Mouse (Mus musculus): ENCODE data around the gene Vti1a.

Gene Vti1a

DNA sequence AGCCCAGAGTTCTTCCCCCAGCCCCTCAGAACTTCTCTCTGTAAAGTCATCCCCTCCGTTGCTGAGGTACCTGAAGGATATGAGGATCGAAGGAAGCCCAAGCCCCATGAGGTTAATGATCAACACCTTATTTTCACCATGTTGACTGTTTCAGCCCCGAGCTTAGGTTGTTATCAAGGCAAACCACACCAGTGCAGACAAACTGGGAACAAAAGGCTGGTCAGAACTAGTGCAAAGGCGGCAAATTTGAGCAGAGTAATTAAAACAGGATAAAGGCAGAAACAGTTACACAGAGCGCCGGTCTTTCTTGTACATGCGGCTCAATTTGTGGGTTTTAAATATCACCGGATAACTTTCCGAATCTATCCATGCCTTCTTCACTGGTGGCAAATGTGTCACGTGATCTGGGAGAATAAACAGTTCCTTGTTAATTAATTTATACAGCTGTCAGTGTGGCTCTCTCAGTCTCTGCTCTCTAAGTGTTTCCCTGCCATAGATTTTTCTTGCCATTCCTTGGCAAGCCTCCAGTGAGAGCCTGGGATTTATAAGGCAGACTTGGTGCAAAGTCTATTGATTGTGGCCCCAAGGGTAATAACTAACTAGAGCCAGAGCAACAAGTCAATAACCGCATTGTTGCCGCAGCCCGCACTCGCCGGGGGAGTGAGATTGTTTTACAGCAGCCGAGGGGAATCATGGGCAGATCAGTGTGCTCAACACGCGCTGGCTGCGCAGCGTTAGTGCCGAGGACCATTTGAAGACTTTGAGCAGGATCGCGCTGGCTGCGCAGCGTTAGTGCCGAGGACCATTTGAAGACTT, 277.0 kb downstream of the Vti1a start:
- peak in 1 of 2 experiments; percentile 14 for DNase-seq

DNA sequence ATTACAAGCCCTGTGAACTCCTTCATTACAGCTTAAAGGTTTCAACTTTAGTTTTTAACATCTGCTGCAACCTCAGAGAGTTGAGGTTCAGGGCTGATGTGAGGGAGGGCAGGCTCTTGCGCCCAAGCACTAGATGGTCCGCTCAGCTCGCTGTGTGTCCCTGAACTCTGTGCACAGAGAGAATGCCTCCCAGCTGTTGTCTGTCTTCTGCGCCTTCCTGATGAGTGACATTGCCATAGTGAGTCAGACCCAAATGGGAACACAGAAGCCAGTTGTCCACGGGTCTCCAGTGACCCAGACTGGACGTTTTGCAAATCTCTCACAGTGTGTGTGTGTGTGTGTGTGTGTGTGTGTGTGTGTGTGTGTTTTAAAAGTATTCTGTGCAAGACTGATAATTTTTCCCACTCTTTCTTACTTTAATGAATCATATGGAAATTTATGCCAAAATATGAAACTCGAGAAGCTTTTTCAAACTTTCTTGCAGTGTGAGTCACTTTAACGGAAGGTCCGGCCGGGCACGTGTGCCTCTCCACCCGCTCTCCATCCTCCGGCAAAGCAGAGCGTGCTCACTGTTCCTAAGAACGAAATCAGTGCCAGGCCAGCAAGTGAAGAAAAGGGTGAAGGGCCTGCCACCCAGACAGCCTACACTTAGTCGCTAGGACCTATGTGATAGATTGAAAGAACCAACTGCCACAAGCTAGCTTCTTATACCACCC, 277.8 kb downstream of the Vti1a start:
- DNase-seq = no peak

DNA sequence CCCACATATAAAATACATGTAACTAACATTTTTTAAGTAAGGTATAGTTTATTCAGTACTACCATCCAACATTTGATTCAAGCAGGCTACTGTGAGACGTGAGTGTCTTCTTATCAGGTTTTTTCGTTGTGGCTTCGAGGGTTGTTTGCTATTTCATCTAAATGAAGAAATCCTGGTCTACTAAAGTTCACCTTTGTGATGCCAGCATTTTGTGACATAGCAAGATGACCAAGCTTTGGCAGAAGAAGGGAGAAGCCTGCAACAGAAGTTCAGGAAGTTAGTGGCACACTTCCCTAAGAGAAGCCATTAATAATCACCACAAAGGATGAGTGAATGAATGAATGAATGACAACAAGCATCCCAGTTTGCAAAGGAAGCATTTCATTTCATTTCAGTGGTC, 278.4 kb downstream of the Vti1a start:
- DNase-seq = no peak

DNA sequence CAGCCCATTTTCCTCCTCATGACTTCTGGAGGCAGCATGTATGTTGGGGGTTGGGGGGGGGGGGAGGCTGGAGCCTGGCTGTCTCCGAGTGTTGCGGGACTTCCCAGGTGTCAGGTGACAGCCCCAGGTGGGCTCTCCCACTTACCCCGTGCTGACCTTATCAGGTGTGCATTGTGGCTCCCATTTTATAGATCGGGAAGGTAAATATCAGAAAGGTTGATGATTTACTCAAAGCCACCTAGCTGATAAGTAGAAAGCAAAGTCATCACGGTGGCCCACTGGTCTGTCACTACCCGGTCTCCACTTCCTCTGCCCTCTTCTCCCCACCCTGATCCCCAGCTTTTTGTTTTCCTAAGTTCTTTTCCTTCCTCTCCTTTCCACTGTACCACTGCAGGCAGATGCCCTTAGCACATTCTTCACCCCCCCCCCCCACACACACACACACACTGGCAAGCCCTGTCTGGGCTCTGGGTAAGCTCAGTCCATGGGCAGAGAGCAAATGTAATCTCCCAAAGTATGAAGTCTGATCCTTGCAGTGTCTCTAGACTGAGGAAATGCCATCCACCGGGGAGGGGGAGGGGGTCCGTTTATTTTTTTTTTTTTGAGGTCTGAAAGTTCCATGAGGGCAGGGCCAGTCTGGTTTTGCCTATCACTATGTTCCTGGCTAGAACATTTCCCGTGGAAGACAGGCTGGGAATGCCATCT, 280.0 kb downstream of the Vti1a start:
- no peak for DNase-seq

DNA sequence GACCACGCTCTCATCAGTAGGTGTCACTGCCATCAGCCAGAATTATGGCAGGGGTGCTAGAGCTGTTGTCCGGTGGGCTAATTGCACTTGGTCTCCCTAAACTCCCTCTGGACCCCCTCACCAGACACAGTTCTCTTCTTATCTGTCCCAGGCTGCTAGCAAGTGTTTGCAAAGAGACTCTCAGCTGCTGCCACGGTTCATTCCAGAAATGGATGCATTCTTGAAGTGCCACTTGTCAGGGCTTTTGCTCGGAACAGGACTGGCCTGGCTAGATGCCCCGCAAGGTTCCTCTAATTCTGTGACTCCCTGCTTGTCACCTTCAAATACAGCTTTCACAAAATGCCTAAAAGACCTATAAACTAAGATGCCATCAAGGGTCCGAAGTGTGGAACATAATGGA, 280.7 kb downstream of the Vti1a start:
- no peak for DNase-seq

DNA sequence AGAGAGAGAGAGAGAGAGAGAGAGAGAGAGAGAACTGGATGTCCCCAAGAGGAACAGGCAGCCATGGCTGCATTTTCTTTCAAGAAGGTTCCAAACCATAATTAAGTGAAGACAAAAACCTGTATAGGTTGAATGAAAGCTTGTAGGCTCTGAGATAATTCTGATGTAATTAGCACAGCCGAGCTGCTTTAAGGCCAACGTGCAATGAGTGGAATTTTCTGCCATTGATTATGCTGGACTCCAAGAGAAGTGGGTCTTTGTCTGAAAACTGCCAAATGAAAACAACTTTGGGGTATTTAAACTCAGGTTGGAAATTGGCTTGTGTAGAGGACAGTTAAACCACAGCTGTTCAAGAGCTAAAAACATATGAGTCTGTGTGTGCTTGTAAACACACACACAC, 281.2 kb downstream of the Vti1a start:
- DNase-seq = no peak

DNA sequence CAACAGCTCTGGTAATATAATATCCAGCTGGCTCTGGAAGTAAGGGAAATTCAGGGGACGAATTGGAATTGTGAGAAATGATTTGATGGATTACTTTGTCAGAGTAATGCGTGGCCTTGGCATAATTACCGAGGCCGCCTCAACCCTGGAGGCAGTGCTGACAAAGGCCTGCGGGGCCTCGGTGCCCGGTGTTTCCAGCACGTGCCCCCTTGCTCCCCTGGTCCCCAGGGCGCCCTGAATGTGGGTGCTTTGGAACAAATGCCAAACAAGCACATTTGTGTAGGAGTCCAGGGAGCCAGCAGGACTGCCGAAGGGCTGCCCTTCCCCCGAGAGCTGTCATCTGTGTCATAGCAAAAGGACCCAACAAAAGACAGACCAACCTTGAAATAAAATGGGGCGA, 281.9 kb downstream of the Vti1a start:
- DNase-seq = no peak

DNA sequence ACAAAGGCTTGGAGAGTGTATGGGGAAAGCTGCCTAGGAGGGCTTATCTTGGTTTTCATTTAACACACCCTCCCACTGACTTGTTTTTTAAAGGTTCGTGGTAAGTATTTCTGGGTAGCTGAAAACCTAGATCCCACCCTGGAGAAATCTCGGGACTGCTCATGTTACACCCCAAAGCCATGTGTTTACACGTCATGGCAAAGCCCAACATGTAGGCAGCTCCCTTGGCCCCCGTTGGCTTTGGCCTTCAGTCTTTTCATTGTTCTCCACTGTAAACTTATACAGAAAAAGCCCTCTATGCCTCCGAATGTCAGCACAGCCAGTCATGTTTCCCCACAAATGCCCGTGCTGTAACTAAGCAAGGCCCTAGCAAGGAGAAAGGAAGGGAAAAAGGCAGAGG, 283.0 kb downstream of the Vti1a start:
- DNase-seq = no peak

DNA sequence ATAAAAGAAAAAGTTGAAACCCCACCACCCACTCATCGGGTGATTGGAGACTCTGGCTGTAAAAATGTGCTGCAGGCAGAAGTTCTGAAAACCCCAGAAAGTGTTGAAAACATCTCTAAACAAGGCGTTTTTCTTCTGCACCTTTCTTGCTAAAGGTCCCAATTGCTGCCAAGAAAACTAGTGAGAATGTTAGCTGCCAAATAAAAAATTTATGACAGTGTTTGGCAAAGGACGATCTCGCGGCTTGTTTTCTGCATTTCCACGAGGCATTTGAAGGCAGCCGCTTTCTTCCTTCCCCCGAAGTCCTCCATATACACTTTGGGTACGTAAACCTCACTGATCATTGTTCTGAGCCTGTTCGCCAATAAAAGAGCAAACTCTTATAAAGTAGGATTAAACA, 291.6 kb downstream of the Vti1a start:
- DNase-seq = no peak

DNA sequence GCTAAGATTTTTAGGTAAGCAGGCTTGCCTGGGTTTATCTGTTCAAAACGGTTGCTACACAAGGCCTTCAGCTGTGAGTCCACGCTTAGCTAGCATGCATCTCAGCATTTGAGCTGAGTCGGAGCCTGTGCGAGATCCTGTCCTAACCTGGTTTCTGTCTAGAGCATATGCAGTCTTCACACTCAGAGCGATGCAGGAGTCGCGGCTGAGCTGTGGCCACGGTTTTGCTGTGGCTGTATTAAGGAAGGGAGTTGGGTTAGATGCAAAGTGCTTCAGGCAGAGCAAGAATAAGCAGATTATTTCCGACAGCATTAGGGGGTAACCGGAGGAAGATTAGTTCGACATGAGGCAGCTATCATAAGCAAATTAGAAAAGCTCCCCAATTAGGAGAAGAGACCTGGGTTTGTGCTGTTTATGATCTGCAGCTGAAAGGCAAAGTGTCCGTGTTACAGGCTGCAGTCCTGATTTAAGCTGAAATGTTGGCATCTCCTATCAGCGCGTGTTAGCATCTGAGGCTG, 292.8 kb downstream of the Vti1a start:
- no peak for DNase-seq

DNA sequence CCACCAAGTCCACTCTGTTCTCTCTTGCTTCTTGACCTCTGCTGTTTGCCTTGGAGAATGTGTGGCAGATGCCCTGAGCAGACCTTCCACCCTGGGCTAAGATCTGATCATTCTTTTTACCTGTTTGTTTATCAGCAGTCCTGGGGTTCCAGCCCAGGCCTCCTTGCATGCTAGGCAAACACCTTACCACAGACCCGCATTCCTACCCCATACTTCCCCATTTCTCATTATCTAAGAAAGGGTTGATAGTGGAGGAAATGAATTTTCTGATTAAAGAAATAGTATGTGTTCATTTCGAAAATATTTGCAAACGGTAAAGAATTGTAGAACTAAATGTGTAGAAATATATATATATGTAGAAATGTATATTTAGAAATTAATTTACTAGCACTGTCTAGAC, 293.7 kb downstream of the Vti1a start:
- DNase-seq = no peak

DNA sequence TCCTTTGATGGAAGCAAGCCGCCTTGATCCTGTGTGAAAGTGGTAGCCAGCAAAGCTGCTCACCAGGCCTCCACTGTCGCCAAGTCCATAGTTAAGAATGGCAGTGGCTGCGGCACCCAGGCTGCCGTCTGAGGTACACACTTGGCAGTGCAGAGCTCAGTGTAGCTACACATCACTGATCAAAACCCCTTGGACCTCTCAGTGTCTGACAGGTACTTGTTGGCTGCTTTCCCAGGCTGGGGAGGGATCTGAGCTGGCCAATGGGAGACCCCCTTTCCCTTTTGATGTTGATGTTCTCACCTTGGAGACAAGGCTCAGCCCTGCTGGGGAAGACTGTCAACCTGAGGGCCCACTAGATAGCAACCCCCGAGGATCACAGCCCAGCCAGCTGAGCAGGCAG, 299.6 kb downstream of the Vti1a start:
- DNase-seq = peak in 1 of 2 experiments; percentile 26

DNA sequence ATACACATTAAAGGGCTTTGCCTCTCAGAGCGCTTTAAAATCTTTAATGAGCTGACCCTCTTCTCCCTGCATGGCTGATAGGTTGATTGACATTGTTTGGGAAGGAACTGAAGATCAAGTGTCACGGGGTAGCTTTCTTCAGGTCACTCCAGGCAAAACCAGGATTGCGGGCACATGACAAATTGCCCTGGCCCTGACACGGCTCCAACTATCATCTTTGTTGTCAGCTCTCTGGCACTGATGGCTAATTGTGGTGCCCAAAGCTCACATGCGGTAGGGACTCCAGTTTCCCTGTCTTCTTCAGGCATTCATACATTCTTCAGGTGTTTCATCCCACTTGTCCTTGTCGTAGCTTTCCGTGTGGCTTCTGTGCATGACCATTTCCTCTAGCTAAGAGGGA, 300.2 kb downstream of the Vti1a start:
- peak; percentile 47 to 66 for DNase-seq

DNA sequence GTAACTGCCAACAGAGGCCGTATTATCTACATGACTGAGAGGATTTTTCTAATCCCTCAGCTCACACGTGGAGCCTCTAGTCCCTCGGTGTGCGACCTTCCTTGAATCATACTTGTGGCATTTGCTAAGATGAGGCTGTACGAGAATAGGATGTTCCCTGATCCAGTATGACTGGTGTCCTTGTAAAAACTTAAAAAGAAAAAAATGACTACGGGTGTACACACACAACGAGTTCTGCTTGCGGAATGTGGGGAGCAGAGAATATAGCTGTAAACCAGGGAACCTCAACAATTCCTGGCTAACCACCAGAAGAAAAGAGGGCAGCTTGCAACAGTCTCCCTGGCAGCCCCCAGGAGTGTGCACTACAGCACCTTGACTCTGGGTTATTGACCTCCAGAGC, 300.8 kb downstream of the Vti1a start:
- DNase-seq = no peak

DNA sequence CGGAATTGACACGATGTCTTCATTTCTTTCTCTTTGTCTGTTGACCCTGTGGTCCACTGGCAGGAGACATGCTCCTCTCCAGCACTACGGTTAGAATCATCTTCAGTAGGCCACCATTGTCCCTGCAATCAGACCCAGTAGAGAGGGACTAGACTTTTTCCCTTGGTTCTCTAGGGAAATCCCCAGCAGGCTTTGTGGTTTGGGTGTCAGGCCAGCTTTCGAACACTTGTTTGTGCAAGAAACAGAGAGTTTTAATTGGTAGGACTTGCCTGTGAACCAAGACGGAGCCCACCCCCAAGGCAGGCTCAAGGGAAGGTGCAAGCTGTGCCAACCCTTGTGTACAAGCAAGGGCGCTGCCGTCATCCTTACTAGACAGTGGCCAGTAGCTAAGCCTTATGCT, 302.5 kb downstream of the Vti1a start:
- DNase-seq = no peak

DNA sequence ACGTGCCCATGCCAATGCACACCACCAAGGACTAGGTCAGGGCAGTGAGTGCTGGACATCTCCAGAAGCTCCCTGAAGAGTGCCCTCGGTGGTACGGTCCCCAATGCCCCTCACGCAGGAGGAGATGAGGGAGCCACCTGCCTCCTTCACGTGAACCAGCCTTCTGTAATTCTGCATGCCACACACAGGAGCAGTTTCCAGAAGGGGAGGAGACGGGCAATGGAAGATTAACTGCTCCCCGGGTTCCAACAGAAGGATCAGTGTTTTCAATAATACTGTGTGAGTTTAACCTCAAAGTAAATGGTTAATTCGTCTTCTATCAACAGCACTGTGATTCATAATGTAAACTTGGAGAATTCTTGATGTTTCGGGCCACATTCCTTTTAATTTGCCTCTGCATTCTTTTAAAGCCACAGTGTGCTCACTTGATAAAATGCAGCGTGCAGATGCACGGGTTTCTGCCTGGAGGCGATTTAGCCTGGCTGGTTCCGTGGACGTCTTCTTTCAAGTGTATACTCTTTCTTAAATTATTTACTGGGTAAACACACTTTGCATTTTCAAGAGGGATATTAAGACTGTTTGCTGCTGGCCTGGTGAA, 304.4 kb downstream of the Vti1a start:
- DNase-seq = no peak

DNA sequence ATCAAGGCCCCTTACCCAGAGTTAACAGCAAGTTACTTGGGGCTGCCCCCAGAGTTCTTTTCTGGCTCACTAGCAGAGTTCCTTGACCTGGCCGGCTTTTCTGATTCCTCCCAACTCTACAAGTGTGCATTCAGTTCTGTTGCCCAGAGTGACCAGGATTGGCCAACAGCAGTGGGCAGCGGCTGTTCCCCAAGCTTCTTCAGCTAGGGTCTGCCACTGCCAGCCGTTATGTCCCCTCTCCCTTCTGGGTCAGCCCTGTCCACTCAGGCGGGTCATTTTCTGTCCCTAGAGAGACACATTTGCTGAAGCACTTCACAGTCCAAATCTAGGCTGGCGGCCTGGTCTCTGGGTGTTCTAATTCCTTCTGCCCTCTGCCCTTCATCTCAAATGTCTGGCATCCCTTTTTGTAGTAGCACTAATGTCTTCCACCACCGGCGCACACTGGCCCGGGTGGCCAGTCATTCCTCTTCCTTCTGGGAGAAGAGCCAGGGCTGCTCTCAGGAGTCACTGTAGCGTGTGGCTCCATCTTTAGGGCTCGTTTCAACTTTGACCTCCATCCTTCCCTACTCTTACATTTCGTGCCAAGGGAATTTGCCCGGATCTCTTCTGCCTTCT, 305.0 kb downstream of the Vti1a start:
- no peak for DNase-seq

DNA sequence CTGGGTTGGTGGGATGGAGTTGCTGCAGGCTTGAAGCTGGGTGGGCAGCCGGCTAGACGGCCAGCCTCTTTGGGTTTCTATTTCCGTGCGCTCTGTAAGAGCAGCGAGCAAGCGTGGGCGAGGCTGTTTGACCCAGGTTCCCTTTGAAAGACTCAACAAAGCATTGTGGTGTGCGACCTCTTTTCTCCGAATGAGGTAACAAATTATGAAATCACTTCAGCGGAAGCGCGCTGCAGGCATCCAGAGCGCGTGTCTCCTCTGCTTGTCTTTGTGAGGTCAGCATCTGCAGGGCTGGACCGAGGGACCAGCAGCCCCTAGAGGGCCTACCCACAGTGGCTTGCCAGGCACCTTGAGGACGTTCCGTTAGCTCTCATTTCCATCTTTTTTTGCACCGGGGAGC, 306.7 kb downstream of the Vti1a start:
- no peak for DNase-seq

DNA sequence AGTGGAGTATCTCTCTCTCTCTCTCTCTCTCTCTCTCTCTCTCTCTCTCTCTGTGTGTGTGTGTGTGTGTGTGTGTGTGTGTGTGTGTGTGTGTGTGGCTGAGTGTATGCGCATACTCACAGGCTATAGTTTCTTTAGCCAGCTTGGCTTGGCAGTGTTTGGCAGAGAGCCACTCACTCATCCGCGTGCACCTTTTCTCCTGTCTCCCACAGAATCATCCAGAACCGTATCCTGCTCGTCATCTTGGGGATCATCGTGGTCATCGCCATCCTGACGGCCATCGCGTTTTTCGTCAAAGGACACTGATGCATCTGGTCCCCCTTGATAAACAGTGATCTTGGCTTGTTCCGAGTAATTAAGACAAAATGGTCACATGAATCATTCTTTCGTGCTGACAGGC, 307.5 kb downstream of the Vti1a start:
- DNase-seq = peak in 1 of 2 experiments; percentile 31

DNA sequence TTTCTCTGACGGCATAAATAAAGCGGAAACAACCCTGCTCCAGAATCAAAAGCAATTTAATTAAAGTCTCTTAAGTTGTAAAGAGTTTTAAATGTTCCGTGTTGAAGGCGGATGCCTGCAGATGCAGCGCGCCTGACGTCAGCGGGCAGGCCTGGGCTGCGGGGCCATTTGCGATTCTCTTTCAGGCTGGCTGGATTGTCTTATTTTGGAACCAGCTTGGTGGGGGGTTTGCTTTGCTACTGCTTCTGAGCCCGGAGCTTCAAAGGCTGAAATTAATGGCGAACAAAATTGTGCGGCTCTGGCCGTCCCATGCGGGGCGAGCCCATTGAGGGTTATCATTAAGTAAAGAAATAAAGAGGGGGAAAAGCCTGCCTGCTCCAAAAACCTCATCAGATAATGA, 310.4 kb downstream of the Vti1a start:
- DNase-seq = no peak

DNA sequence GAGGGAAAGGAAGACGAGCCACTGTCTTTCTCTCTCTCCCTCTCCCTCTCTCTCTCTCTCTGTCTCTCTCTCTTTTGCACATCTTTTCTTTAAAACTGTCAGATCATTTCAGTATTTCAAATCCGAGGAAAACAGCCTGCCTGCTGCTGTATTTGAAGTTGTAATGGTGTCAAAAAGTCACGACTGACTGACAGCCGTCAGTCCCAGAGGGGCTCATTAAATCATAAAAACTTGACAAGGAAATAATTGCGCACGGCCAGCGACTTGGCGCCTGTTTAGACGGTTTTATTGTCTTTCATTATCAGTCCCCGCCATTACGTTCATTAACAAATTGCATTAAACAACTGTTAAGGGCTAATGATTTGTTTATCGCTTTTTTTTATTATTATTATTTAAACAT, 310.9 kb downstream of the Vti1a start:
- DNase-seq = no peak

DNA sequence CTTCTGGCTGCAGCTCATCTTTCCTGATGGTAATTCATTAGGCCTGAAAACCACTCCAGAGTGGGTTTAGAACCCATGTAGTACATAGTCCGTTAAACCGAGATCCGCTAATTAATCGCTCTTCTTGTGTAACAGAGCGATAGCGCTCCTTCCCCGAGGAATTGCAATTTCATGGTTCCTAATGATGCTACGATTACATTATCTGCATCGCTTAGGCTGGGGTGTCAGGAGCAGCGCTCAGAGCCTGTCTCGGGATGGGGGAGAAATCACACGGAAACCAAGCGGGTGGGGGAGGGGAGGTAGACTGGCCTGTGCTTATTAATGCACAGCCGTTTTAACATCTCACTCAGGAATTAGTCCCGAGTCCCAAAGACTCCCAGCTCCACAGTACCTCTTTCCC, 319.4 kb downstream of the Vti1a start:
- DNase-seq = no peak

DNA sequence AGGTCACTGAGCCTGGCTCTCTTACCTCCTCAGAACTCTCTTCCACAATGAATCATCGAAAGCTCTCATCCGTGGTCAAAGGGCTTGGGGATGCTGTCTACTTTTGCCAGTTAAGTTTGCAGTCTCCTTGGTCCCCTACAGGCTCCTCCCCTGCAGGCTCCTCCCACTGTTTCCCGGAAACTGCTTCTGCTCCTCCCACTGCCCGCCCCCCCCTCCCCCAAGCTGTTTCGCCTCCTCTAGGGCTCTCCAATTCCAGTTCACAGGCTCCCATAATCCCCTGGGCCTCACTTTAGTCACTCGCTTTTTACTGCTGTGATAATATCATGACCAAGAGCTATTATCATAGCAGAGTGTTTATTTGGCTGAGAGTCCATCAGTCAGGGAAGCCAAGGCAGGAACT, 324.2 kb downstream of the Vti1a start:
- no peak for DNase-seq
